8 mouse cellular contexts compared by ENCODE assay signal in genomic region chr3:152166099-152166423, GRCm38 (mm10). TPM values are rescaled to one million over a fixed set of nuclear protein-coding genes. Genes with fewer than 3 reads are reported as not detected.
A peak's percentile ranks its signal among the peaks of the same experiment; 100 is the strongest.
DNase-seq lines count a peak whose midpoint lies in the region; ATAC-seq lines count a peak whose summit lies in the region.

Gene Gipc2 (minus strand): TSS chr3:152166230.

- no peaks in the 10 kb centered on the region for H3K27me3 ChIP-seq in heart, embryonic 12.5 days (replicated peaks)
- H3K27me3 ChIP-seq in forebrain, embryonic 14.5 days (replicated peaks; ENCODE audit: control insufficient read depth, insufficient read depth, low read length) = peaks cover 10% of the 10 kb centered on the region
- H3K27me3 ChIP-seq in liver, embryonic 13.5 days = peaks cover 63% of the 10 kb centered on the region

- DNase-seq in heart, adult 11 months = no peak
- peak; percentile 57 for DNase-seq in ES-CJ7 (ENCODE audit: low read depth, low spot score)
- DNase-seq in forebrain, embryonic 14.5 days (ENCODE audit: low spot score) = peak; percentile 20
- no peak for DNase-seq in liver, embryonic 13.5 days
- no peak for DNase-seq in urinary bladder, postnatal 36 days (ENCODE audit: low spot score in 2 of 2)
- no peak for DNase-seq in thymus, adult 18-20 months
- no peak for DNase-seq in ovary, adult 18-20 months (ENCODE audit: low spot score)

- no peaks in the 10 kb centered on the region for H3K9me3 ChIP-seq in heart, embryonic 12.5 days (replicated peaks)
- H3K9me3 ChIP-seq in forebrain, embryonic 14.5 days (replicated peaks; ENCODE audit: control insufficient read depth, low read length) = no peaks in the 10 kb centered on the region
- no peaks in the 10 kb centered on the region for H3K9me3 ChIP-seq in liver, embryonic 13.5 days (replicated peaks)

- 19% methylated on average over 10 of the region's 10 CpGs for WGBS in heart, embryonic 12.5 days
- WGBS in forebrain, embryonic 14.5 days = 4% methylated on average over 10 of the region's 10 CpGs
- 6% methylated on average over 10 of the region's 10 CpGs for WGBS in liver, embryonic 13.5 days (ENCODE audit: insufficient replicate concordance)

- peak within 1 kb of the TSS; percentile 19 for H3K27ac ChIP-seq in heart, embryonic 12.5 days (ENCODE audit: poor library complexity, severe bottlenecking)
- H3K27ac ChIP-seq in forebrain, embryonic 14.5 days (ENCODE audit: low read depth, low read length) = peak within 1 kb of the TSS; percentile 39; the same call in 1 of the 2 replicates
- peak within 1 kb of the TSS; percentile 27; the same call in 1 of the 2 replicates for H3K27ac ChIP-seq in liver, embryonic 13.5 days

- H3K4me2 ChIP-seq in heart, embryonic 12.5 days = peak within 1 kb of the TSS; percentile 98
- H3K4me2 ChIP-seq in forebrain, embryonic 14.5 days (ENCODE audit: low read length) = peak within 1 kb of the TSS; percentile 96
- peak within 1 kb of the TSS; percentile 61 for H3K4me2 ChIP-seq in liver, embryonic 13.5 days

- no peaks in the 10 kb centered on the region for H3K36me3 ChIP-seq in heart, embryonic 12.5 days
- H3K36me3 ChIP-seq in forebrain, embryonic 14.5 days (ENCODE audit: control insufficient read depth, insufficient read depth, low read length) = no peaks in the 10 kb centered on the region
- no peaks in the 10 kb centered on the region for H3K36me3 ChIP-seq in liver, embryonic 13.5 days

- H3K9ac ChIP-seq in heart, embryonic 12.5 days = peak within 1 kb of the TSS; percentile 84
- peak within 1 kb of the TSS; percentile 66 for H3K9ac ChIP-seq in forebrain, embryonic 14.5 days (ENCODE audit: low read length)
- peak within 1 kb of the TSS; percentile 45 for H3K9ac ChIP-seq in liver, embryonic 13.5 days

- peak within 1 kb of the TSS; percentile 64 for H3K4me3 ChIP-seq in heart, embryonic 12.5 days
- peak within 1 kb of the TSS; percentile 47 for H3K4me3 ChIP-seq in forebrain, embryonic 14.5 days (ENCODE audit: low read depth, low read length)
- H3K4me3 ChIP-seq in liver, embryonic 13.5 days (replicated peaks) = peak within 1 kb of the TSS; percentile 50

- peaks cover 44% of the 10 kb centered on the region for H3K4me1 ChIP-seq in heart, embryonic 12.5 days (replicated peaks)
- H3K4me1 ChIP-seq in forebrain, embryonic 14.5 days (ENCODE audit: control insufficient read depth, insufficient read depth, low read length) = peaks cover 8% of the 10 kb centered on the region; the same call in 1 of the 2 replicates
- H3K4me1 ChIP-seq in liver, embryonic 13.5 days (replicated peaks) = peaks cover 47% of the 10 kb centered on the region

- ATAC-seq in heart, embryonic 12.5 days (ENCODE audit: insufficient number of reproducible peaks, low FRiP score) = 0 out of 2 replicates have a peak, but pooled peaks have one; percentile 8
- ATAC-seq in forebrain, embryonic 14.5 days = no peak; the same call in 1 of the 2 replicates
- no peak for ATAC-seq in liver, embryonic 13.5 days (ENCODE audit: low read depth)

RNA-seq across cellular contexts. Expression of gene Gipc2, which starts in this region (rescaled TPM):
- polyA plus RNA-seq in heart, embryonic 12.5 days (2016; fragmentation: Nextera tagmentation; extraction: Ambion mirVana) = 1.3 and 4.5 TPM in 2 replicates
- polyA plus RNA-seq in forebrain, embryonic 14.5 days (2014; fragmentation: Nextera tagmentation; extraction: Ambion mirVana) = 3.1 and 4.7 TPM in 2 replicates
- 12.3 and 21.0 TPM in 2 replicates for polyA plus RNA-seq in liver, embryonic 13.5 days (2015; fragmentation: Nextera tagmentation; extraction: Ambion mirVana)

Comparison
In these comparisons a context has a peak if more than half of its experiments do, and no peak if none do; other contexts are left out.
1. DNase-seq: peak in ES-CJ7 (single experiment) and forebrain, embryonic 14.5 days (single experiment); none in heart, adult 11 months (single experiment), liver, embryonic 13.5 days (single experiment), urinary bladder, postnatal 36 days (0 of 2), thymus, adult 18-20 months (0 of 2) and ovary, adult 18-20 months (single experiment).
2. Peak in every context shown above with its lines, with median percentiles within 50 percentile points of each other: H3K27ac ChIP-seq, H3K4me2 ChIP-seq, H3K4me3 ChIP-seq and H3K9ac ChIP-seq.